Mouse (Mus musculus) cerebellum, postnatal 25 days (tissue): ENCODE measurements around the gene Kif17.

Experiments used
- DNase-seq, 2 experiments: peaks; one replicate each; pipeline ENCODE4 v3.0.0; 2021; ENCODE audit warnings: mixed read lengths in 2 of 2

The Kif17 gene

DNA sequence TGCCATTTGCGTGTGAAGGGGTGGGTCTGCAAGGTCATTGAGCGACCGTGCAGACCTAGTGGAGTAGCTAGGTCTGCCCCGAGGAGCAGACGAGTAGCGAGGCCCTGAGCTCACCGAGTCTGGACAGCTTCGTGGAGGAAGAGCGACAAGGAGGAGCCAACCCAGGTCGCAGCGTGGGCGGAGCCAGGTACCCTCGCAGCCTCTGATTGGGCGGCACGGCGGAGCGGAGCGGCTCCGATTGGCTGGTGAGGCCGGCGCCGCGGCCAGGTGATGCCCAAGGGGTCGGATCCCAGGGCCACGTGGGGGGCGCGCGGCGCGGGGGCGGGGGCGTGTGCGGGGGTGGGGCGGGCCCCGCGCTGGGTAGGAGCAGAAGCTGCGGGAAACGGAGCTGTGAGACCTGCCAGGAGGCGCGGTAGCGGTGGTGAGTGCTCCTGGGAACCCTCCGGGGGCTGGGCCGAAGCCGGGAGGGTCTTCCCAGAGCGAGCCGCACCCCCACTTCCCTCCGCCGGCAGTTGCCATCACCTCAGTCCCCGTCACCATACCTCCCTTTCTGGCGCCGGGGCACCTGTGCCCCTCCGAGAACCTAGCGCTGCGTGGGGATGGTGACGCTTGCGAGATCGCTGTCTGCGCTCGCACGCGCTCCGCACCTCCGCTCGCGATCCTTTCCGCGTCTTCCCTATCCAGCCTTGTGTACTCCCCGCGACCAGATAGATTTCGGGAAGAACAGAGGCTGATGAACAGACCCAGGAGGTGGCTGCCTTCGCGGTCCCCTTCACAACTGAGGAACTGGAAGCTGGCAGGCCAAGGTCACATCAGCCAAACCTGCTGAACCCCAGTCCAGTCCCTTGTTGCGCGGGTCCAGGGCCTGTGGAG lies at the start of gene Kif17, which contains the start of gene Sh2d5:
TSS of gene Kif17 (plus strand) at position 348 of the 873 bp plus-strand sequence.
TSS of gene Sh2d5 (plus strand) at position 316 of the 873 bp plus-strand sequence.
- peak; percentile 96 to 98 for DNase-seq

DNA sequence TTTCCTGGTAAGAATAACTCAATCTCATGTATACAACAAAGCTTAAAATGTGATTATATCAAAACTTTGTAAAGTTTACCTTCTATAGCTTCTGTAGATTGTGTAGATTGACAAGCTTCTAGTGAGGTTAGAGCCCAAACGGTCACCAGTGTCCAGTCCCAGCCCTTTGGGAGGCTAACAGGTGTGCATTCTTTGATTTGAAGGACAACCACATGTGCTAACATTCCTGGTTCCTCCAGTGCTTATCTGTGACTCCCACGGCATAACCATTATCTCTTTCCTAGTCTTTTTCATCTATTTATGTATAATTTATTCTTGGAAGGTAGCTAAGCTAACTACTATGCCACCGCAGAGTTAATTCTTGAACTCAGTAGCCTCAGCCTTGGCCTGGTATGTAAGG lies 49.5 kb upstream of the Kif17 start:
- DNase-seq = no peak

DNA sequence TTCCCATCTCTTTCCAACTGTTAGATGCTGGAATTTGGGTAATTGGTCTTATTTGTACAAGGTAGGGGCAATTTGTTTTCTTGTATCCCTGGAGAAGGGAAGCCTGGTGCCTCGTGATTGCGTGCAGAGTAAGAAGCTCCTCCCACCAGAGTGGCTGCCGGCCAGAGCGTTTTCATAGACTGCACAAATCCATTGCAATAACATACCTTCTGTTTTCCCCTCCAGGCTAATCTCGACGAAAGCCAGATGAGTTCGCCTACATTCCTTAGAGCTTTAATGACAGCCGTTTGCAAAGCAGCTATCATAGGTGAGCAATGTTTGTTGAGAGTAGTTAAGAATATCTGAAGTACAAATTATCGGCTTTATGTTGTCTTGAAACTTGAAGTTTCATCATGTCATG lies 48.5 kb upstream of the Kif17 start:
- DNase-seq = no peak

DNA sequence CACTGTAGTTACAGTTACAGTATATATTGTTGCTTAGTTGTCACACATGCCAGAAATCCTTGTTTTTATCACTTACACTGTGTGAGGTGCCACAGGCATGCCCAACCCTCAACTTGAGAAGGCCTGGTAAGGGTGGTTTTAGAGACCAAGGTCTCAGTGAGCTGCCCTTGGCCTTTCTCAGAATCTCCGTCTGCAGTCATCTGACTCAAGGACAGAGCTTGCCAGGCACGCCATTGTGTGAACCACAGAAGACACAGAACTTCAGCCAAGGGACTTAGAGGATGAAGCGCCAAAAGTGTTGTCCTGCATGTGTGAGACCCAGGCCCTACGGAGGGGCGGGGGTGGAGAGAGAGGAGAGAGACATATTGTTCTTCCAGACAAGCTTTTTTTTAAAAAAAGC lies 40.1 kb upstream of the Kif17 start:
- DNase-seq = no peak

DNA sequence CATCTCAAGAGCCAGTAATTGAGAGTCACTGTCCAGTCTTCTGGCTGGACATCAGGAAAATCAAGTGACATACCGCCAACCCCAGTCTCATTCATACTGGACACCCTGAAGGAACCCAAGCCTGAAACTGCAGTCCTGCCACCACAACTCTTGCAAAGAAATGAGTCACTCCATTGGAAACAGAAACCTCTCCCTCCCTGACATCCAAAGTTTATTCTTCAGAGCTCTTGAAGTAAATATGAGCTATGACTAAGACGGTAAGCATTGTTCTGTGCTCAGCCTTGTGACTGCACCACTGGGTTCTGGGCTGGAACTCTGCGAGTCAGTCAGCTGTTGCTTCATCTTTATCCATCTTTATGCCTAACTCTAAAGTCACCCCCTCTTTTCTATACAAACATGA lies 36.4 kb upstream of the Kif17 start:
- DNase-seq = no peak

DNA sequence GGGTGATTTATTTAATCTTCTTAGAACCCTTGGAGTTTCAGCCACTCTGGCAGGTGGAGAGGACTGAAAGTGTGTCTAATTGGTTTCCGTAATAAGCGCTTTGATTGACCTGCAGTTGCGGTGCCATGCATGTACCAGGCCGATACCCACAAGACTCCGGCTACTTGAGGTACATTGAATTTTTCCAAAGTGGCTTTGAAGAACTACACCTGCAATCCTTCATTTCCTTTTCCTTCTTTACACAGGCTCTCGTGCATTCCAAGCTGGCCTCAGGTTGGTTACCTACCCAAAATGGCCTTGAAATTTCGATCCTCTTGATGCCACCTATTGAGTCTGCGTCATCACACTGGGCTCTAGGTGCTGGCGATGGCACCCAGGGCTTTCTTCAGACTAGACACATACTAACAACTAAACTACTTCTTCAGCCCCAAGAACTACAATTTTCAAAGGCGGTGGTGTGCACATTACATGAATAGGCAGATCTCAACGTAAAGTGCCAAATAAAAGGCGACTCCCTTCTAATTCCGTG lies 34.5 kb upstream of the Kif17 start:
- no peak for DNase-seq

DNA sequence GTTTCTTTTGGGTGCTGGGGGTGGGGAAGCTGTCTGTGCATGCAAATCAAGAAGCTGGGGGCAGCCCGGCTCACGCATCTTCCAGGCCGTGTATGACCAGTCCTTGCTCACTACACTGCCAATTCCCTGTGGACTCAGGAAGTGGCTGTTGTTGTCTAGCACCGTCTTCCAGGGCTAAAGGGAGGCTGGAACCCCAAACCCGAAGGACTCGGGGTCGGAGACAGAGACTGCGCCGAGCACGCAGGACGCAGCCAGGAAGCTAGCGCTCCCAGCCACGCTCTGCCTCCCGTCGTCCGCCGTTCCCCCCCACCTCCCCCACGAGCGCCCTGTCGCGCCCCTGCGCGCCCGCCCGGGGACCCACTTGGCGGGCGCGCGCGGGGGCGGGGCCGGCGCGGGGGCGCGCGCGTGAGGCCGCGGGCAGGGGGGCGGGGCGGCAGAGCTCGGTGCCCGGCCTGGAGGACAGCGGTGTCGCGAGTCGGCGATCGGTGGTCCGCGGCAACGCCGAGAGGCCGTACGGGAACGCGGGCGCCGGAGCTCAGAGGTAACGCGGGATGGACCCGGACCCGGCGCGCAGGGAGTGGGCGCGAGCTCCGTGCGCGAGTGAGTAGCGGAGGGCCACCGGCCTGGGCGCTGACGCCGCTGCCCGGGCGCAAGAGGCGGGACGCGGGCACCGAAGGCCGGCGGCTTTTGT lies 33.9 kb upstream of the Kif17 start, which contains the start of gene Hp1bp3:
TSS of gene Hp1bp3 (plus strand) at position 97 of the 691 bp plus-strand sequence.
- DNase-seq = peak; percentile 89 to 90

DNA sequence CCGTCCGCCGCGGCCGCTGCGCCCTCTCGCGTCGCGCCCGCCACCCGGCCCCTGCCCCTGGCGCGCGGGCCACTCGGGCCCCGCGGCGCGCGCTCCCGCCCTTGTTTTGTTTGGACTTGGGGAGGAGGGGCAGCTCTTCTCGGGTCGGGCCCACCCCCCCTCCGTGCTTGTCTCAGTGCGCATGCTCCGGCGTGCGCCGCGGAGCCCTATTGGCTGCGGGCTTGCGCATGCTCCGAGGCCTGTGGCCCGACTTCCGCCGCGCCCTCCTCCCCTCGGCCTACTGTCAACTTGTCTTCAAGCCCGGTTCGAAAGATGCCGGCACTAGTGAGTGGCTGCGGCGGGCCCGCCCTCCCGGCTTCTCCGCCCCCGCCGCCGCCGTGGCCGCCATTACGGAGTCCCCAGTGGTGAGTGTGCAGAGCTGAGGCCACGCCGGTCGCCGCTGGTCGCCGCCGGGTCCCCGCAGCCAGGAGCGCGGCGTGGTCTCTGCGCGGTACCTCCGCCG lies 33.3 kb upstream of the Kif17 start:
- peak; percentile 99 for DNase-seq

DNA sequence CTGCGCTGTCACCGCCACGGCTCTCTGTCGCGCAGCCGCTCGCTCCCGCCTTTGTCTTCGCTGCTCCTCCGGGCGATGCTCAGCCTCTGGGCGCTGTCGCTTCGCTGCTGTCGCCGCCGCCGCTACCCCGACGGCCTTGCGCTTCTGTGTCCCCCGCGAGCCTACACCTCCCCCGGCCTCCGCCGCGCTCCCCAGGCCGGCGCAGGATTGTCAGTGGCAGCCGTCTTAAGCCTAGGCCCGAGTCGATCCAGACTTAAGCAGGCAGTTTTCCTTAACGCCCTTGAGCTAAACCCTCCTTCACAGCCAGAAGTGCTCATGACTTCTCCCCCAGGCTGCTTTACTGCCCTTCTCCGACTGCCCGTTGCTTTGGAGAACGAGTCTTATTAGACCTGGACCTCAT lies 32.8 kb upstream of the Kif17 start:
- DNase-seq = no peak

DNA sequence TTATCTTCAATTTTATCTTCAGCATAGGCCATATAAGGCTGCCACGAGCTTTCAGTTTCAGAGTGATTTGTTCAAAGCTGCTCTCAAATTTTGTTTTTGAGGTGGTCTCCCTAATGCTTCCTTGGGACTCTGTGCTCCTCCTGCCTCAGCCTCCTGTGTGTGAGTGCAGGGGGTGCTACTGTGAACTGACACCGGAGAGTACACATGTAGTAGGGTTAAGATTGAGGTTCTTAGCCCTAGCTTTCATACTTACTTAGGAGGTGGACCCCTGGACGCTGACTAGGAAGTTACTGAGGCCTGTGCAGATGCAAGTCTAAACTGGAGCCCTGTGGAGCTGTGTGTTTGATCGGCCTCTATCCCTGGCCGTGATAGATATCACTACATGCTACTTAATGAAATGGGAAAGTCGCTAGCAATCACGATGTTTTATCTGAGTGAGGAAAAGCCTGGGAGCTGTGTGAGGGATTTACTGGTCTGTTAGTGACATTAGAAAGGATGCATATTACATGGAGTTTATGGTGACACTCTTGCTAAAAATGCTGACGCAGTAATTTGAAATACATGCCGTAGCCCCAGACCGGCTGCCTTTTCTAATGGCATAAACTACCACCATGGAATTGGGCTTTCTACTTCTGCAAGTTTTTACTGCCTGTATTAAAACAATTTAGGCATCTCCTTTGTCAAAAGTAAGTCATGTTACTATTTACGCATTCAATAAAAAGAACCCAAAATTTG lies 32.1 kb upstream of the Kif17 start:
- no peak for DNase-seq

DNA sequence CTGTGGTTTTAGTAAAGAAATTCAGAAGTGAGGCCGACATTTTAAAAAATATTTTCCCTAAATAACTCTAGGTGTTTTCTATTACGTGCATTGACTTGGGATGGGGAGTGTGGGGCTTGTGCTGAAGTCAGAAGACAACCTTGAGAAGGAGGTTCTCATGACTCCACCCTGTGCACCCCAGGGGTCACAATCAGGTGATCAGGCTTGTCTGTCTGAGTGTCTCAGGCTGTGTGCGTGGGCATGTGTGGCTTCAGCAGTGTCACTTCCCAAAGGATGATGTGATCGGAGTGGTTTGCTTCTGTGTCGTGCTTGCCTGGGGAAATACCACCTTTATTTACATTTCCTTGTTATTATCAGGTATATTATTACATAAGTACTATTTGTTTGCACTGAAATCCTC lies 30.9 kb upstream of the Kif17 start:
- DNase-seq = peak in 1 of 2 experiments; percentile 40

DNA sequence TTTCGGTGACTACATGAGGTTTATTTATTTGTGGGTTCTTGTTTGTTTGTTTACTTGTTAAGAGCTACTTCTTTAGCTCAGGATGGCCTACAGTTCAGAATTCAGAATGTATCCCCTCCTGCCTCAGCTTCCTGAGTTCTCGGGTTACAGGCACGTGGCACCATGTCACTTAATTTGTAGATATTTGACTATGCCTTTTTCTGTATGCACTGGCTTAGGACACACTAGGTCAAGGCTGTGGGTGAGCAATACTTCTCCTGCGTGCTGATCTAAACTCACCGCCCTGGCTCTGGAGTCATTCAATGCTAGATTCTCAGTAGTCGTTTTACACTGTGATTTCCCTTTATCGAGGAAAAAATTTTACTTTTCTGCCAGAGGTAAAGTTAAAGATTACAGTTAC lies 29.5 kb upstream of the Kif17 start:
- DNase-seq = no peak

DNA sequence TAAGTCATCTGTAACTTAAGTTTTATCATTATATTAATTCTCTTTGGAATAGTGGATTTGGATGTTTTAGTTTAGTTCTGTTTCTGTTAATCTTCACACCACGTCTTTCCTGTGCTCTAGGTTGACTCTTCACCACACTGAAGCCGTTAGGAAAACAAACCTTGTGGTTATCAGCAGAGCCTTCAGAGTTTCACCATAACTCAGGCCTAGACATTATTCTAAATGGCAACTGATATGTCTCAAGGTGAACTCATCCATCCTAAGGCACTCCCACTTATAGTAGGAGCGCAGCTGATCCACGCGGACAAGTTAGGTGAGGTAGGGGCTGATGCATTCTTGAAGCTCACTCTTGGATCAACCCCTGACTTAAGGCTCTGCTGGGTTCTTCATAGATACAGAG lies 28.8 kb upstream of the Kif17 start:
- DNase-seq = no peak

DNA sequence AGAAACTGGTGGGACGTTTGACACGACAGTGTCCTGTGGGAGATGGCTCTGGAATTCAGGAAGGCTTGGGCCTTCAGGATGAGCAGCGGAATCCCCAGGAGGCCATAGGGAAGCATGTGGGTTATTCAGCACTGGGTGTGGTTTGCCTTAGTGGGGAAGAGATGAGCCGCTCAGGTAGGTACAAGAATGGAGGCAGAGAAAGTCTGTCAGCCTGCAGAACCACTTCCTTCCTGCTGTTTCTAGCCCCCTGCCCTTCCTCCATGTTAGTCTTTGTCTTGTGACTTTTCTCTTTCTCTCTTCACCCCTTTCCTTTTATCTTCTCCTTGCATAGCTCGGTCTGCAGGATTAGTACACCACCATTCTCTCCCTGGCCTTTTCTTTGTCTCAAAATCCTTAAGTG lies 27.8 kb upstream of the Kif17 start:
- DNase-seq = no peak

DNA sequence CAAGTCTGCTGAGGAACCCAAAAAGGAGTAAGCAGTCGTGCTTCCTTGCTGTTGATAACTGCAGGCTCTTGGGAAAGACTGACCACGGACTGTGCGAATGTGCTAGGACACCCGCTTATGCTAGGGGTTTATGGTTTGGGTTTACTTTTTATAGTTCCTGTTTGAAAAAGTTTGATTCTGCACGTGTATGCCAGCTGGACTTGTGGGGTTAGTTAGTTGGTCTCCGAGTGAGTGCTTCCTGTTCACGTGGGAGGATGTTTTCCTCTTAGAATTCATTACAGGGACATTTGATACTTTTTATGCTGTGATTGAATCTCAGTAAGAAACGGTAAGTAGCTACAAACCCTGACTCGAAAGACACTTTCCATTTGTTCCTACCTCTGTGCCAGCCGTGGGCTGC lies 26.6 kb upstream of the Kif17 start:
- no peak for DNase-seq

DNA sequence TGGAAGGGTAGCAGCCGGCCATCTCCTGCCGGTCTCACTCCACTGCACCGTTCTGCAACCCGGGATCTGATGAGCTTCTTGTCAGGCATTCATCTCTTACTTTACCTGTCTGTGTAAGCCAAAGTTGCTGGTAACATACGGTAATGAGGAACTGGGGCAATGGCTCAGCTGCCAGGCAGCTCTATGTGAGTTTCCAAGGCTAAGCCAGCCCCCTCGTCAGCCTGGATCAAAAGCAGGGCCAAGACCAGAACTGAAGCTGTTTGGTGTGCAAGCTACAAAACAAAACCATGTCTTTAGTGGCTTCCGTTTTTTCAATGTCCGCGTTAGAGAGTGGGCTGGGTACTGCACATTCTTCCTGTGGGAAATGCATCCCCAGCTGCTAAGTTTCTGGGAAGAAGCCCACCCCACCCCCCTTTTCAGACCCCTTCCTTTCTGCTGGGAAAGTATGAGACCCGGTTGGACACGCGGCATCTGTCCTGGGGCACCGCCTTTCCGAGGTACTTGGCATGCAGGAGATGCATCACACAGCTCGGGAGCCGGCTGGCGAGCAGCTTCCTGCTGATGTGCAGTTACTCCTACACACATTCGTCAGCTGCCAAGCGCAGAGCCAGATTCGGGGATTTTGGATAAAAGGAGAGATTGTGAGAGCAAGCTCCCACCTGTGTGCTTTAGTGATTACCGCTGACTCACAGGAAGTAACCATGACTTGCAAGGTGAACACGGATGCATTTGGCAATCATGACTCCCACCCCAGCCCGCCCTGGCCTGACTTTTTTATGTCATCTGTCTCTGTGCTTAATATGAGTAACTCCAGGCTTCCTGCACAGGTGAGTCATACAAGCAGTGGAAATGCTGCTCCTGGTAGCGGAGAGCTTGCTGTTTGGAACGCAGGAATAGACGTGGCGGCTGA lies 3.2 kb upstream of the Kif17 start:
- DNase-seq = no peak

DNA sequence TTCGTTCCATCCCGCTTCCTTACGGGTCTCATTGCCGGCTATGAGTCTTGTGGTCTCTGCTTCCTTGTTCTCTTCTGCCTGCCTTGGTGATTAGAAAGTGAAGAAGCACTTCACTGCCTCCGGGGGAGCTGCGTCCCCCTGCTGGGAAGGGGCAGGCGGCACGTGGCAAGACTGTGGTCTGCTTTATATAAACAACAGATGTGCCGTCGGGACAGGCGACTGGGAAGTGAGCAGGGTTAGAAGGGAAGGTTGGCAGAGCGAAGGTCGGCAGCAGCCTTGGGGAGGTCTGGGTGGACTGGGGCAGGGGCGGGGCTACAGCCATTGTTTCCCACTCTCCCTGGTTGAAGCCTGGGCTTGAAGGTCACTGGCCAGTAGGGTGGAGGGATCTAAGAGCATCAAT lies 1.6 kb downstream of the Kif17 start:
- DNase-seq = peak in 1 of 2 experiments; percentile 27

DNA sequence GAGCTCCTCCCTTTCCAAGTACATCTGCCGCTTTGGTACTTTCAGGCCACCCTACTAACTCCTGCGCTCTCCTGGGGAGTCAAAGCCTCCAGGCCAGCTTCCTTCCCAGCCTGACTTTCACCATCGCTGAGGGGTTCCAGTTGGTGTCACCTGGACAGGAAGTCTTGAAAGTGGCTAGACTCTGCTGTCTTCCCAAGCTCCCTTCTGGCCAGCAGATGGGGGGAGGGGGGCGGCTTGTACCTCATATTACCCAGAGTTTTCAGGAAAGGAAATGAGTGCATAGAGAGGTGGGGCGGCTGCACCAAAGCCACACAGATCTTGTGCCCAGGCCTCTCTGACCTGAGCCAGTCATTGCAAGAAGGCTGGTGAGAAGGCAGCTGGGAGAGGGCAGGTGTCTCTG lies 2.0 kb downstream of the Kif17 start:
- DNase-seq = no peak

DNA sequence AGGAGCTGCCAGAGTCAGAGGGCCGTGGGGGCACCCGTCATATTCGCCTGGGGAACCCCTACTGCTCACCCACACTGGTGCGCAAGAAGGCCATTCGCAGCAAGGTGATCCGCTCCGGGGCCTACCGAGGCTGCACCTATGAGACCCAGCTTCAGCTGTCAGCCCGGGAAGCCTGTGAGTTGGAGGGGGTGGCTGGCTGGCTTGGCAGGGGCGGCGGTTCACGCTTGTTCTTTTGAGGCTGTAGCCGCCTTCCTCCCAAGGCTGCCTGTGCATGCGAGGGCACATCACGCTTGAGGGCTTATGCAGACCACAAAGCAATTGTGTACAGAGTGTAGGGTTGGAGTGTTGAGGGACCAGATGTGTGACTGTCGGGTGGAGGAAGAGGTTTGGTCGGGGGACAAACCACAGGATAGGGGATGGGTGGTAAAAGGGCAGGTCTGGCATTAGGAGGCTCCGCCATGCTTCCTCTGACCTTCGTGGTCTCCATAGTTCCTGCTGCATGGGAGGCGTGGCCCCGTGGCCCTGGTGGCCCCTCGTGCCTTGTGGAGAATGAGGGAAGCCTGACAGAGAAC lies 7.0 kb downstream of the Kif17 start:
- no peak for DNase-seq

DNA sequence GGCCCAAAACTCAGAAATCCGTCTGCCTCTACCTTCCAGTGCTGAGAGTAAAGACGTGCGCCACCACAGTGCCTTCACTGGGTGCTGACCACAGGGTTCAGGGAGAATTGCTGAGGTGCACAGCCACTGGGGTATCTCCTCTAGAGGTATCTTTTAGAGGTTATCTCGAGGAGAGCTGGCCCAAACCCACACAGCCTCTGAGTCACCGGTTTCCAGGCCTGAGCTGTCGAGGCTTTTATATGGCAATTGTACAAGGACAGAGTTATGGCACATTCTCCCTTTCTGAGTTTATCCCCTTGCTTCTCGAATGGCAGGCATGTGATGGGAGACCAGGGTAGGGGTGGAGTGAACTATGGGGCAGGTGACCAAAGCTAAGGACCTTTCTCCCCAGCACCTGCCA lies 8.4 kb downstream of the Kif17 start:
- no peak for DNase-seq

DNA sequence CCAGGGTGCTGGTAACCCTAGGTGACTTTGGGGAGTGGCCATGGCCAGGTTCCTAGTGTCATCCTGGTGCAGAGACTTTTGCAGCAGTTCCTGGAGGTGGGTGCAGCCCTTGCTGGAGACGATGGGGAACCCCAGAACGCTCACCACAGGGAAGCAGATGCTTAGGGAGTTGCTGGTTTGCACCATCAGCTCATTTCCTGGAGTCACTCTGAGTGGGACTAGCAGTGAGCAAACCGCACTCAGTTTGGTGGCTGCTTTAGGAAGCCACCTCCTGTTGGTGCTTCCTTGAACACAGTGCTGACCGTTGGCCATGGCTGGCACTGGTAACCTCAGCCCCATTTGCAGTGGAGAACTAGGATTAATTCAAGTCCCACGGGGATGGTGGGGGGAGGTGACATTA lies 9.2 kb downstream of the Kif17 start:
- no peak for DNase-seq
